Mouse (Mus musculus): ENCODE results near the gene Wsb1. TPM values are rescaled to one million over a fixed set of nuclear protein-coding genes. Genes with fewer than 3 reads are reported as not detected.

Wsb1 gene
- total and polyA plus RNA-seq, 2 experiments from 2014 or later, result 215 to 277 TPM

DNA sequence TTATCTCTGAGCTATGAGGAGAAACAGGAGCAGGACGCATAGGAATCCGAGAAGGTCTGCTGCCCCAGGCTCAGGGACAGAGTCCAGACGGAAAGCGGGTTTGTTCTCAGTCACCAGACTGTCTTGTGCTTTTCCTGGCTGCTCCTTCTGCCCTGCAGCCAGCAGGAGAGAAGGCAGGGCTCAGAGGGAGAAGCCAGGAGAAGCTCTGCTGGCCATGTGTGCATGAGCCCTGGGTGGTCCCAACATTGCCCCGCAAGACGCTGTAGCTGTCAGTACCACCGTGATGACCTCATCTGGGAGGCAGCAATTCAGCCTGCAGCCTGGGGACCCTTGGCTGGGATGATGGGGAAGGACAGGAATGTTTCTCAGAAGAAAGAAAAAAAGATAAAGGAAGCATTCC, 54.0 kb downstream of the Wsb1 start:
- WGBS, result 42% methylated on average over 7 of the region's 7 CpGs
- Histone ChIP-seq H3K9ac (no peak overlapping the region), H3K36me3 (ENCODE audit: insufficient read depth) (no peaks in the 10 kb centered on the region), H3K27ac (ENCODE audit: low read depth, low read length) (no peak overlapping the region), H3K4me3 (ENCODE audit: low read depth, low read length) (no peak overlapping the region), H3K27me3 (ENCODE audit: insufficient read depth, low read length) (no peaks in the 10 kb centered on the region), H3K9me3 (ENCODE audit: low read length) (no peaks in the 10 kb centered on the region), H3K4me1 (ENCODE audit: insufficient read depth) (no peaks in the 10 kb centered on the region), H3K4me2 (ENCODE audit: low read depth) (no peak overlapping the region)
- no peak for TF ChIP-seq CTCF (IDR thresholded peaks at IDR 0.05; ENCODE audit: low read depth)
- DNase-seq (no peak), ATAC-seq (no peak)

DNA sequence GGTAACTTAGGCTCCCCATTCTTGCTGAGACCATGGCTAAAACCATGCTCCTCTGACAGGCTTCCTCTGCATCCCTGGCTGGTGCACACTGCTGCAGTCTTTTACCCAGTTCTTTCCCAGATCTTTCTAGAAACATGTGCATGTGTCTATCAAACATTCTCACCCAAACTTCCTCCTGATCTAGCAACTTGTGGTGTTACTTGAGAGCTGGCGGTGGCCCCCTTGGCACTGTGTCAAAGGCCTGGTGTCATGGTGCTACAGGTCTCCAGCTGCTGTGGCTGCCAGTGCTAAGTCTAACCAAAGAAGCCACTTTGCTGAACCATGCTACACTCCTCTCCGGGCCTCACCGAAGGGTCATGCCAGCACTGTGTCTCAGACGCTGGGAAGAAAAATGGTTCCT, 55.9 kb downstream of the Wsb1 start:
- no peak for ATAC-seq
- DNase-seq, result no peak
- Histone ChIP-seq H3K27me3 (ENCODE audit: insufficient read depth, low read length) (no peaks in the 10 kb centered on the region), H3K4me3 (ENCODE audit: low read depth, low read length) (no peak overlapping the region), H3K4me2 (ENCODE audit: low read depth) (no peak overlapping the region), H3K27ac (ENCODE audit: low read depth, low read length) (no peak overlapping the region), H3K4me1 (ENCODE audit: insufficient read depth) (no peaks in the 10 kb centered on the region), H3K9ac (no peak overlapping the region), H3K9me3 (ENCODE audit: low read length) (no peaks in the 10 kb centered on the region), H3K36me3 (ENCODE audit: insufficient read depth) (no peaks in the 10 kb centered on the region)
- TF ChIP-seq CTCF (IDR thresholded peaks at IDR 0.05; ENCODE audit: low read depth), result no peak
- 83% methylated on average over 4 of the region's 4 CpGs for WGBS

GRCm38 (mm10) chr11:79197846-79198235, 56.6 kb downstream of the Wsb1 start:
- H3K27ac ChIP-seq (ENCODE audit: low read depth, low read length), result no peak overlapping the region
- WGBS, result 89% methylated on average over 6 of the region's 6 CpGs

GRCm38 (mm10) chr11:79196876-79197845, 57.3 kb downstream of the Wsb1 start:
- no peaks in the 10 kb centered on the region for H3K27me3 ChIP-seq (ENCODE audit: insufficient read depth, low read length)
- H3K27ac ChIP-seq (ENCODE audit: low read depth, low read length), result no peak overlapping the region
- H3K4me2 ChIP-seq (ENCODE audit: low read depth), result no peak overlapping the region
- DNase-seq (no peak), ATAC-seq (no peak)
- WGBS, result 61% methylated on average over 13 of the region's 13 CpGs
- no peaks in the 10 kb centered on the region for H3K9me3 ChIP-seq (ENCODE audit: low read length)
- no peak overlapping the region for H3K4me3 ChIP-seq (ENCODE audit: low read depth, low read length)
- no peak for TF ChIP-seq CTCF (IDR thresholded peaks at IDR 0.05; ENCODE audit: low read depth)
- no peak overlapping the region for H3K9ac ChIP-seq
- H3K36me3 ChIP-seq (ENCODE audit: insufficient read depth), result no peaks in the 10 kb centered on the region
- H3K4me1 ChIP-seq (ENCODE audit: insufficient read depth), result no peaks in the 10 kb centered on the region

More at GRCm38 (mm10) chr11:79197846-79198235, 56.6 kb downstream of the Wsb1 start:
- DNase-seq (no peak), ATAC-seq (no peak)
- Histone ChIP-seq H3K27me3 (ENCODE audit: insufficient read depth, low read length) (no peaks in the 10 kb centered on the region), H3K4me1 (ENCODE audit: insufficient read depth) (no peaks in the 10 kb centered on the region), H3K9me3 (ENCODE audit: low read length) (no peaks in the 10 kb centered on the region), H3K9ac (no peak overlapping the region), H3K4me2 (ENCODE audit: low read depth) (no peak overlapping the region), H3K4me3 (ENCODE audit: low read depth, low read length) (no peak overlapping the region), H3K36me3 (ENCODE audit: insufficient read depth) (no peaks in the 10 kb centered on the region)
- TF ChIP-seq CTCF (IDR thresholded peaks at IDR 0.05; ENCODE audit: low read depth), result no peak

DNA sequence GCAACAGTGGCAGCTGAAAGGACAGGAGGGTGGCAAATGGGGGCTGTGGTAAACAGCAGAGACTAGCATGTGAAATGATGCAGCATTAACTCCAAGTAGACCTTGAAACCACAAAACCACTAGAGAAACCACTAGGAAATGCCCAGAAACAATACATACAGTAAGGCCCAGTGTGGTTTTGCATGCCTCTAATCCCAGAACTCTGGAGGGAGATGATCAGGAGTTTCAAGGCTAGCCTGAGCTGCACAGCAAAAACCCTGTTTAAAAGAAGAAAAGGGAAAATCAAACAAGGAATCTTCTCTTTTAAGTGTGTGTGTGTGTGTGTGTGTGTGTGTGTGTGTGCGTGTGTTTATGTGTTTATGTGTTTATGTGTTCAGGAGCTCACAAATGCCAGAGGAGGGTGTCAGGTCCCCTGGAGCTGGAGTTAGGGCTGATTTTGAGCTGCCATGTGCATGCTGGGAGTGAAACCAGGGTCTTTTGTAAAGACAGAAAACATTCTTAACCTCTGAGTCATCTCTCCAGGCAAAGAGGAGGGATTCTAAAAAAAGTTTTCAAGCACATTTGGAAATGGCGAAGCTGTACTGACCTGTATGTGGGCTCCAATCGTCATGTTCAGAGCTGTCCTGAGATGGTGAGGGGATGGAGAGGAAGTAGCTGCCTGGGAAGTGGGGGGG, 58.1 kb downstream of the Wsb1 start:
- WGBS, result 43% methylated on average over 3 of the region's 3 CpGs
- H3K9ac ChIP-seq, result no peak overlapping the region
- H3K27ac ChIP-seq (ENCODE audit: low read depth, low read length), result no peak overlapping the region
- DNase-seq (no peak), ATAC-seq (no peak)
- H3K4me3 ChIP-seq (ENCODE audit: low read depth, low read length), result no peak overlapping the region
- no peak for TF ChIP-seq CTCF (IDR thresholded peaks at IDR 0.05; ENCODE audit: low read depth)
- no peaks in the 10 kb centered on the region for H3K36me3 ChIP-seq (ENCODE audit: insufficient read depth)
- H3K4me1 ChIP-seq (ENCODE audit: insufficient read depth), result no peaks in the 10 kb centered on the region
- no peak overlapping the region for H3K4me2 ChIP-seq (ENCODE audit: low read depth)
- H3K9me3 ChIP-seq (ENCODE audit: low read length), result no peaks in the 10 kb centered on the region
- no peaks in the 10 kb centered on the region for H3K27me3 ChIP-seq (ENCODE audit: insufficient read depth, low read length)

DNA sequence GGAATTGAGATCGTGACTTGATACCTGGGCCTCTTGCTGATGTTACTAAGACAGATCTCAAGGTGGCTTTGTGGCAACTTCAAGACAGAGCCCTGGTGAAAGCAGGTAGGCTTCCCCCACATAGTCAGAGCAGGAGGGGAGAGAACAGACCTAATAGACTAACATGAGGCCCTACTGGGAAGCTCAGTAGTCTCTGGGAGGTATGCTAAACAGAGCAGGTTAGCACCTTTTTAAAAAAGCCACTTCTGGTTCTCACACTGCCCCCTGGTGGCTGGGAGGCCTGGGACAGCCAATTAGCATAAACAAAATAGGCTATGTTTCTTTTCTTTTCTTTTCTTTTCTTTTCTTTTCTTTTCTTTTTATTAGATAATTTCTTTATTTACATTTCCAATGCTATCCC, 62.3 kb downstream of the Wsb1 start:
- H3K9ac ChIP-seq, result no peak overlapping the region
- peak; percentile 41 for TF ChIP-seq CTCF (IDR thresholded peaks at IDR 0.05; ENCODE audit: low read depth)
- no peak overlapping the region for H3K4me3 ChIP-seq (ENCODE audit: low read depth, low read length)
- H3K27me3 ChIP-seq (ENCODE audit: insufficient read depth, low read length), result no peaks in the 10 kb centered on the region
- H3K36me3 ChIP-seq (ENCODE audit: insufficient read depth), result no peaks in the 10 kb centered on the region
- H3K27ac ChIP-seq (ENCODE audit: low read depth, low read length), result no peak overlapping the region
- no peak overlapping the region for H3K4me2 ChIP-seq (ENCODE audit: low read depth)
- 84% methylated on average over 1 of the region's 1 CpGs for WGBS
- no peaks in the 10 kb centered on the region for H3K4me1 ChIP-seq (ENCODE audit: insufficient read depth)
- no peak for DNase-seq
- ATAC-seq, result no peak
- no peaks in the 10 kb centered on the region for H3K9me3 ChIP-seq (ENCODE audit: low read length)

GRCm38 (mm10) chr11:79191214-79191613, 63.3 kb downstream of the Wsb1 start:
- ATAC-seq (peak; percentile 64), DNase-seq (peak; percentile 41)
- Histone ChIP-seq H3K4me1 (ENCODE audit: insufficient read depth) (no peaks in the 10 kb centered on the region), H3K9ac (no peak overlapping the region), H3K4me2 (ENCODE audit: low read depth) (no peak overlapping the region), H3K36me3 (ENCODE audit: insufficient read depth) (no peaks in the 10 kb centered on the region), H3K4me3 (ENCODE audit: low read depth, low read length) (no peak overlapping the region), H3K27ac (ENCODE audit: low read depth, low read length) (no peak overlapping the region), H3K9me3 (ENCODE audit: low read length) (no peaks in the 10 kb centered on the region), H3K27me3 (ENCODE audit: insufficient read depth, low read length) (no peaks in the 10 kb centered on the region)
- TF ChIP-seq CTCF (IDR thresholded peaks at IDR 0.05; ENCODE audit: low read depth), result no peak
- WGBS, result 63% methylated on average over 4 of the region's 4 CpGs
